In genomic region chr5:3646991-3647707, GRCm38 (mm10) we compare ENCODE assay signal across 7 mouse cellular contexts. TPM values are rescaled to one million over a fixed set of nuclear protein-coding genes. Genes with fewer than 3 reads are reported as not detected.
DNase-seq lines count a peak whose midpoint lies in the region; ATAC-seq lines count a peak whose summit lies in the region.

No protein-coding gene starts in this region.

- peaks cover 19% of the 10 kb centered on the region for H3K36me3 ChIP-seq in forebrain, embryonic 15.5 days
- H3K36me3 ChIP-seq in hindbrain, embryonic 13.5 days, result peaks cover 18% of the 10 kb centered on the region
- H3K36me3 ChIP-seq in megakaryocyte, embryonic 14.5 days (replicated peaks; ENCODE audit: low read length), result peaks cover 38% of the 10 kb centered on the region

- under 1% methylated on average over 60 of the region's 60 CpGs for WGBS in forebrain, embryonic 15.5 days
- under 1% methylated on average over 51 of the region's 60 CpGs for WGBS in hindbrain, embryonic 13.5 days

- H3K27me3 ChIP-seq in forebrain, embryonic 15.5 days, result no peaks in the 10 kb centered on the region
- no peaks in the 10 kb centered on the region for H3K27me3 ChIP-seq in hindbrain, embryonic 13.5 days
- H3K27me3 ChIP-seq in megakaryocyte, embryonic 14.5 days (replicated peaks), result no peaks in the 10 kb centered on the region

- intact Hi-C loops in left cerebral cortex, postnatal 10 days (cut with DNase I), result loop anchor here (5.0 kb wide), 1 partner anchor 155 kb away; the partner anchor contains the start of genes Ankib1 and Krit1

- H3K27ac ChIP-seq in forebrain, embryonic 15.5 days (replicated peaks), result peak overlapping the region; percentile 85
- H3K27ac ChIP-seq in hindbrain, embryonic 13.5 days, result peak overlapping the region; percentile 92

- ATAC-seq in forebrain, embryonic 15.5 days (replicated peaks), result peak; percentile 87
- peak; percentile 86 for ATAC-seq in hindbrain, embryonic 13.5 days (ENCODE audit: low FRiP score)

- peak; percentile 57 for DNase-seq in T-cell, adult 2 months (ENCODE audit: low spot score)
- DNase-seq in cerebellum, adult 11-12 months, result peak; percentile 53
- peak; percentile 43 to 65 for DNase-seq in left cerebral cortex, postnatal 10 days (ENCODE audit: extremely low spot score in 1 of 2, low spot score in 2 of 2)
- DNase-seq in right cerebral cortex, postnatal 14 days, result peak; percentile 48

- H3K4me1 ChIP-seq in forebrain, embryonic 15.5 days, result peaks cover 15% of the 10 kb centered on the region
- H3K4me1 ChIP-seq in hindbrain, embryonic 13.5 days (replicated peaks), result peaks cover 16% of the 10 kb centered on the region
- peaks cover 83% of the 10 kb centered on the region for H3K4me1 ChIP-seq in megakaryocyte, embryonic 14.5 days

- no peaks in the 10 kb centered on the region for H3K9me3 ChIP-seq in forebrain, embryonic 15.5 days
- H3K9me3 ChIP-seq in hindbrain, embryonic 13.5 days, result no peaks in the 10 kb centered on the region
- no peaks in the 10 kb centered on the region for H3K9me3 ChIP-seq in megakaryocyte, embryonic 14.5 days

- H3K4me2 ChIP-seq in forebrain, embryonic 15.5 days (replicated peaks), result peak overlapping the region; percentile 49
- H3K4me2 ChIP-seq in hindbrain, embryonic 13.5 days, result peak overlapping the region; percentile 61

- H3K4me3 ChIP-seq in forebrain, embryonic 15.5 days, result peak overlapping the region; percentile 93
- H3K4me3 ChIP-seq in hindbrain, embryonic 13.5 days, result peak overlapping the region; percentile 94
- H3K4me3 ChIP-seq in megakaryocyte, embryonic 14.5 days (replicated peaks), result peak overlapping the region; percentile 98

- H3K9ac ChIP-seq in forebrain, embryonic 15.5 days (replicated peaks), result peak overlapping the region; percentile 84
- peak overlapping the region; percentile 88 for H3K9ac ChIP-seq in hindbrain, embryonic 13.5 days

RNA-seq across cellular contexts. Expression of gene Tmbim7, which starts 3.8 kb away (rescaled TPM):
- not detected in 2 replicates for polyA plus RNA-seq in forebrain, embryonic 15.5 days (2015; fragmentation: Nextera tagmentation; extraction: Ambion mirVana)
- not detected in 2 replicates for polyA plus RNA-seq in hindbrain, embryonic 13.5 days (2015; fragmentation: Nextera tagmentation; extraction: Ambion mirVana)
- total RNA-seq in left cerebral cortex, postnatal 10 days (2021), result not detected
- polyA plus RNA-seq in megakaryocyte, embryonic 14.5 days (2012; ENCODE audit: insufficient read depth, low replicate concordance), result not detected in 2 replicates

RNA-seq across cellular contexts. Expression of gene Gatad1, which starts 9.8 kb away (rescaled TPM):
- 58.6 and 59.9 TPM in 2 replicates for polyA plus RNA-seq in forebrain, embryonic 15.5 days (2015; fragmentation: Nextera tagmentation; extraction: Ambion mirVana)
- 63.4 and 65.8 TPM in 2 replicates for polyA plus RNA-seq in hindbrain, embryonic 13.5 days (2015; fragmentation: Nextera tagmentation; extraction: Ambion mirVana)
- 100 to 1,000 TPM; 128 to 129 TPM for total RNA-seq in left cerebral cortex, postnatal 10 days (2021)
- polyA plus RNA-seq in megakaryocyte, embryonic 14.5 days (2012; ENCODE audit: insufficient read depth, low replicate concordance), result 63.4 and 64.7 TPM in 2 replicates

RNA-seq across cellular contexts. Expression of gene Rbm48, which starts 50.8 kb away (rescaled TPM):
- 15.9 and 16.9 TPM in 2 replicates for polyA plus RNA-seq in forebrain, embryonic 15.5 days (2015; fragmentation: Nextera tagmentation; extraction: Ambion mirVana)
- polyA plus RNA-seq in hindbrain, embryonic 13.5 days (2015; fragmentation: Nextera tagmentation; extraction: Ambion mirVana), result 14.9 and 16.1 TPM in 2 replicates
- 10 to 100 TPM; 11.5 to 12.3 TPM for total RNA-seq in left cerebral cortex, postnatal 10 days (2021)
- 2.8 TPM in 2 replicates for polyA plus RNA-seq in megakaryocyte, embryonic 14.5 days (2012; ENCODE audit: insufficient read depth, low replicate concordance)

RNA-seq across cellular contexts. Expression of gene Pex1, which starts 51.3 kb away (rescaled TPM):
- 22.5 and 23.0 TPM in 2 replicates for polyA plus RNA-seq in forebrain, embryonic 15.5 days (2015; fragmentation: Nextera tagmentation; extraction: Ambion mirVana)
- 26.9 and 28.7 TPM in 2 replicates for polyA plus RNA-seq in hindbrain, embryonic 13.5 days (2015; fragmentation: Nextera tagmentation; extraction: Ambion mirVana)
- 10 to 100 TPM; 27.4 to 27.8 TPM for total RNA-seq in left cerebral cortex, postnatal 10 days (2021)
- 0.64 TPM in 1 of 2 replicates, not detected in the other for polyA plus RNA-seq in megakaryocyte, embryonic 14.5 days (2012; ENCODE audit: insufficient read depth, low replicate concordance)

Comparison
In these comparisons a context has a peak if more than half of its experiments do, and no peak if none do; other contexts are left out.
1. Peak in every context shown above with its lines: DNase-seq, ATAC-seq, H3K4me3 ChIP-seq and H3K27ac ChIP-seq.